Mouse (Mus musculus) hindbrain, embryonic 10.5 days (tissue): ENCODE measurements around the gene Inpp4a. TPM values are rescaled to one million over a fixed set of nuclear protein-coding genes. Genes with fewer than 3 reads are reported as not detected.

Experiments used
- DNase-seq: peaks from one replicate; pipeline ENCODE4 v3.0.0-alpha.2; 2017; ENCODE audit warnings: low spot score
- H3K27ac ChIP-seq: fragments of 300-500 bp; sonication (generic); 2 replicates; pipeline ENCODE4 v1.5.1; 2016; ENCODE audit warnings: mild to moderate bottlenecking, moderate library complexity
- H3K27me3 ChIP-seq: fragments of 300-500 bp; sonication (generic); 2 replicates; pipeline ENCODE4 v1.6.1; 2016; ENCODE audit warnings: mild to moderate bottlenecking; ENCODE audit not compliant: poor library complexity, insufficient read depth, severe bottlenecking
- H3K36me3 ChIP-seq: fragments of 300-500 bp; sonication (generic); 2 replicates; pipeline ENCODE4 v1.6.1; 2016; ENCODE audit warnings: mild to moderate bottlenecking, moderate library complexity
- H3K4me1 ChIP-seq: fragments of 300-500 bp; sonication (generic); replicated peaks from 2 replicates; pipeline ENCODE4 v1.6.1; 2016; ENCODE audit warnings: mild to moderate bottlenecking
- H3K4me3 ChIP-seq: fragments of 300-500 bp; sonication (generic); 2 replicates; pipeline ENCODE4 v1.5.1; 2016; ENCODE audit warnings: mild to moderate bottlenecking, moderate library complexity
- H3K9me3 ChIP-seq: fragments of 300-500 bp; sonication (generic); 2 replicates; pipeline ENCODE4 v1.6.1; 2016; ENCODE audit warnings: mild to moderate bottlenecking, moderate library complexity
- WGBS: fragments of 180-500 bp; shearing (Covaris S2); methylation state at CpG from one replicate; pipeline ENCODE4 v1.1.7; 2016; 5-methylcytosine and 5-hydroxymethylcytosine counted together
- polyA plus RNA-seq: library from polyadenylated mRNA; unstranded; fragments of >200 nt; fragmentation: Nextera tagmentation; extraction: Ambion mirVana; gene quantifications from 2 replicates; pipeline ENCODE4 v1.2.1, GENCODE M21; 2016

Inpp4a gene
- polyA plus RNA-seq, 1 experiment from 2014 or later, result 21.8 TPM

- no peaks in the 10 kb centered on the region for H3K27me3 ChIP-seq
- peaks cover 5% of the 10 kb centered on the region for H3K9me3 ChIP-seq
- no peak overlapping the region for H3K4me3 ChIP-seq
- no peaks in the 10 kb centered on the region for H3K36me3 ChIP-seq
- H3K4me1 ChIP-seq, result no peaks in the 10 kb centered on the region
- no peak overlapping the region for H3K27ac ChIP-seq
- no peak for DNase-seq
- whole genome bisulfite sequencing, result 90% methylated on average over 4 of the region's 4 CpGs
These were observed 30.2 kb downstream of the Inpp4a start for GRCm38 (mm10) chr1:37329831-37330230.

GRCm38 (mm10) chr1:37332756-37333155 lies 33.1 kb downstream of the Inpp4a start:
- 84% methylated on average over 3 of the region's 3 CpGs for WGBS
- no peaks in the 10 kb centered on the region for H3K36me3 ChIP-seq
- H3K27ac ChIP-seq, result no peak overlapping the region
- peaks cover 13% of the 10 kb centered on the region; the same call in 1 of the 2 replicates for H3K4me1 ChIP-seq
- no peak overlapping the region for H3K4me3 ChIP-seq
- no peak for DNase-seq
- H3K27me3 ChIP-seq, result no peaks in the 10 kb centered on the region
- peaks cover 5% of the 10 kb centered on the region for H3K9me3 ChIP-seq

- Histone ChIP-seq H3K27me3 (no peaks in the 10 kb centered on the region), H3K4me1 (peaks cover 13% of the 10 kb centered on the region; the same call in 1 of the 2 replicates), H3K36me3 (no peaks in the 10 kb centered on the region), H3K27ac (no peak overlapping the region), H3K9me3 (peaks cover 4% of the 10 kb centered on the region), H3K4me3 (no peak overlapping the region)
- 85% methylated on average over 4 of the region's 4 CpGs for WGBS
- no peak for DNase-seq
These were observed 34.2 kb downstream of the Inpp4a start for GRCm38 (mm10) chr1:37333741-37334440.

DNA sequence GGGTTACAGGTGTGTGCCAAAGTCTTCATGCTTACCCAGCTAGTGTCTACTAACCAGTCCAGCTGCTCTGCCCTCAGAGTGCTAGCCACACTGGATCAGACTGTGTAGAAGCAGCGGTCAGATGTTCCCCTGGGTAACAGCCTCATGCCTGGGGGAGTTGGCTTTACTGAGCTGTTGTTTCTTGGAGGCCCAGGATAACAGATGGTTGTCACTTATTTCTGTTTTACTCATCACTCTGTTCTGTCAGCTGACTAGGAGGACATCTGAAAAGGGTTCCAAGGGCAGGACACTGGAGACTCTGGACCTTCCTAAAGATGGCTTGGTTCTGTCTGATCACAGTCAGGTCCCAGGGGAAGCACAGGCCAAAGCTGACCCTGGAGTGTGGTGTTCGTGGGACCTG lies 36.4 kb downstream of the Inpp4a start:
- Histone ChIP-seq H3K36me3 (no peaks in the 10 kb centered on the region), H3K27ac (no peak overlapping the region), H3K4me3 (no peak overlapping the region), H3K4me1 (peaks cover 13% of the 10 kb centered on the region; the same call in 1 of the 2 replicates), H3K27me3 (no peaks in the 10 kb centered on the region), H3K9me3 (no peaks in the 10 kb centered on the region)
- WGBS, result 70% methylated on average over 2 of the region's 2 CpGs
- no peak for DNase-seq

DNA sequence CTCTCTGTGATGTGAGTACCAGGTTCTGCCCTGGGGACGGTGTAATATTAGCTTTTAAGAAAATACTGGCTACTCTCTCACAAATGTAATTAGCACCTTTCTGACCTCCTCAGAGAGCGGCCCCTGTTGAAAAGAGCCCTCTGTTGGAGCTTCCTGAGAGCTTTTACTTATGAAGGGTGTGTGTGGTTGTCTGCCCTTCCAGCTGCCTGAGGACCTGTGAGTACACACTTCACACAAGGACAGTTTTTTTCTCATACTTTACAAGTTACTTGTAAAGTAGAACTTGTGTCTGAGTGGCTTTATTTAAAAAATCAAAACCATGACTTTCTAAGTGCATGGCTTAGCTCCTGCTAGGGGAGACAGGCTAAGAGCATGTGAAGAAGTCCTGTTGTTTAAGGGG lies 37.1 kb downstream of the Inpp4a start:
- WGBS, result 44% methylated on average over 2 of the region's 2 CpGs
- no peaks in the 10 kb centered on the region for H3K36me3 ChIP-seq
- H3K9me3 ChIP-seq, result no peaks in the 10 kb centered on the region
- no peaks in the 10 kb centered on the region for H3K27me3 ChIP-seq
- H3K27ac ChIP-seq, result no peak overlapping the region
- no peak overlapping the region for H3K4me3 ChIP-seq
- peaks cover 14% of the 10 kb centered on the region; the same call in 1 of the 2 replicates for H3K4me1 ChIP-seq
- no peak for DNase-seq

DNA sequence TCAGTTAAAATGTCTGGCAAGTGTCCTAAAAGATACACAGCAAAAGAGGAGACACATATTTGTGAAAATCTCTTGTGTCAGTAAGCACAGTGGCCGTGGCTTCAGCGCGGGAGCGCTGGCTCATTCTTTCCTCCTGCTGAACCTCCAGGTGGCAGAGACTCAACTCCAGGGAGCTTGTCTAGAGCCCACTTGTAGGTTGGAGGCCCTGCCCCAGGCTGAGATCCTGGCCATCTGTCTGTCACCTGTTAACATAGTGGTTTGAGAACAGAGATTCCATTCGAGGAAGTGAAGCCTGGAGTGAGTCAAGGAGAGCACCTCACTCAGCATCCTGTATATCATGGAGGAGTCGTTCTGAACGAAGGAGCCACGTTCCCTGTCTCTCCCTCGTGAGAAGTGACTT lies 37.6 kb downstream of the Inpp4a start:
- H3K27me3 ChIP-seq, result no peaks in the 10 kb centered on the region
- DNase-seq, result no peak
- peaks cover 17% of the 10 kb centered on the region; the same call in 1 of the 2 replicates for H3K4me1 ChIP-seq
- H3K4me3 ChIP-seq, result no peak overlapping the region
- H3K27ac ChIP-seq, result no peak overlapping the region
- H3K9me3 ChIP-seq, result no peaks in the 10 kb centered on the region
- 77% methylated on average over 9 of the region's 9 CpGs for WGBS
- H3K36me3 ChIP-seq, result no peaks in the 10 kb centered on the region

DNA sequence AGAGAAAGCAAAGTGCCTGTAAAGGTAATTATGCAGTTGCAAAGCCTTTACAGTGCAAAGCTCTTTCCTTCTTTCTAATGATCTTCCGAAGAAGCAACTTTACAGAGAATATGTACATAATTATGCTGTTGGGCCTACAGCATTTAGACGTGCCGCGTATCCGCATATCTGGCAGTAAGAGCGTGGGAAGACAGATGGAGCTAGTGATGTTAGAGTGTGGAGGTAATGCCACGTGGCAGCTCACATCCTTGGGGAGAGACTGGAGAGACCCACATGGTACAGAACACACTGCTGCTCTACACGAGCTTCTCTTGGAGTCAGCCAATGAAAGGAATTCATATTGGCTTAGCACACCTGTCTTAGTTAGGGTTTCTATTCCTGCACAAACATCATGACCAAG lies 39.5 kb downstream of the Inpp4a start:
- DNase-seq, result no peak
- no peaks in the 10 kb centered on the region for H3K36me3 ChIP-seq
- H3K9me3 ChIP-seq, result no peaks in the 10 kb centered on the region
- no peak overlapping the region for H3K4me3 ChIP-seq
- H3K27me3 ChIP-seq, result no peaks in the 10 kb centered on the region
- peaks cover 17% of the 10 kb centered on the region; the same call in 1 of the 2 replicates for H3K4me1 ChIP-seq
- 93% methylated on average over 8 of the region's 8 CpGs for WGBS
- no peak overlapping the region for H3K27ac ChIP-seq

- H3K27ac ChIP-seq, result no peak overlapping the region
- H3K36me3 ChIP-seq, result no peaks in the 10 kb centered on the region
- no peaks in the 10 kb centered on the region for H3K9me3 ChIP-seq
- no peak overlapping the region for H3K4me3 ChIP-seq
- no peak for DNase-seq
- no peaks in the 10 kb centered on the region for H3K27me3 ChIP-seq
- WGBS, result 75% methylated on average over 5 of the region's 5 CpGs
- H3K4me1 ChIP-seq, result 0 out of 2 replicates have a peak, but pooled peaks cover 8% of the 10 kb centered on the region
These were observed 41.7 kb downstream of the Inpp4a start for GRCm38 (mm10) chr1:37341347-37341746.

DNA sequence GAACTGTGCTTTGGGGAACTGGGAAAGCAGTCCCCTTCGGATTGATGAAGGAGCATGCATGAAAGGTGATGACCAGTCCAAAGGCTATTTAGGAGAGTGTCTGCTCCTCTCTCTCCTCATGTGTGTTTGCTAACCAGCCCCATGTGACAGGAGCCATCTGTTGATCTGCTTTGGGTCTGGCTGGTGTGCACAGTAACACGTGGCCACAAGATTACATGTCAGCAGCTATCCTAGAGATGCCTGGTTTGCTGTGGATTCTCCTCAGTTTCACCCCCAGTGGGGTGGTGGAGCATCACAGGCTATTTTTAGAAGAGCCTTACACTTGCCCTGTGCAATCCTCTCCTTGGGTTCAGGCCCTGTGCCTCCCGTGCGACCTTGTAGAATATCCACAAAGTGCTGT lies 42.2 kb downstream of the Inpp4a start:
- no peak for DNase-seq
- Histone ChIP-seq H3K9me3 (no peaks in the 10 kb centered on the region), H3K4me1 (0 out of 2 replicates have a peak, but pooled peaks cover 3% of the 10 kb centered on the region), H3K36me3 (no peaks in the 10 kb centered on the region), H3K27me3 (no peaks in the 10 kb centered on the region), H3K27ac (no peak overlapping the region), H3K4me3 (no peak overlapping the region)
- WGBS, result 90% methylated on average over 4 of the region's 4 CpGs

GRCm38 (mm10) chr1:37342524-37342923 lies 42.9 kb downstream of the Inpp4a start:
- Histone ChIP-seq H3K27me3 (no peaks in the 10 kb centered on the region), H3K4me1 (0 out of 2 replicates have a peak, but pooled peaks cover 3% of the 10 kb centered on the region), H3K9me3 (no peaks in the 10 kb centered on the region), H3K27ac (no peak overlapping the region), H3K4me3 (no peak overlapping the region), H3K36me3 (no peaks in the 10 kb centered on the region)
- no peak for DNase-seq
- WGBS, result 93% methylated on average over 8 of the region's 8 CpGs

- H3K9me3 ChIP-seq, result no peaks in the 10 kb centered on the region
- H3K36me3 ChIP-seq, result no peaks in the 10 kb centered on the region
- 89% methylated on average over 3 of the region's 3 CpGs for WGBS
- no peaks in the 10 kb centered on the region for H3K27me3 ChIP-seq
- H3K4me1 ChIP-seq, result 0 out of 2 replicates have a peak, but pooled peaks cover 3% of the 10 kb centered on the region
- H3K27ac ChIP-seq, result no peak overlapping the region
- DNase-seq, result no peak
- no peak overlapping the region for H3K4me3 ChIP-seq
These were observed 43.6 kb downstream of the Inpp4a start for GRCm38 (mm10) chr1:37343265-37343664.

GRCm38 (mm10) chr1:37344223-37344916 lies 44.7 kb downstream of the Inpp4a start:
- Histone ChIP-seq H3K9me3 (no peaks in the 10 kb centered on the region), H3K27me3 (no peaks in the 10 kb centered on the region), H3K4me3 (no peak overlapping the region), H3K36me3 (no peaks in the 10 kb centered on the region), H3K4me1 (0 out of 2 replicates have a peak, but pooled peaks cover 3% of the 10 kb centered on the region), H3K27ac (no peak overlapping the region)
- DNase-seq, result no peak
- WGBS, result 85% methylated on average over 6 of the region's 6 CpGs

DNA sequence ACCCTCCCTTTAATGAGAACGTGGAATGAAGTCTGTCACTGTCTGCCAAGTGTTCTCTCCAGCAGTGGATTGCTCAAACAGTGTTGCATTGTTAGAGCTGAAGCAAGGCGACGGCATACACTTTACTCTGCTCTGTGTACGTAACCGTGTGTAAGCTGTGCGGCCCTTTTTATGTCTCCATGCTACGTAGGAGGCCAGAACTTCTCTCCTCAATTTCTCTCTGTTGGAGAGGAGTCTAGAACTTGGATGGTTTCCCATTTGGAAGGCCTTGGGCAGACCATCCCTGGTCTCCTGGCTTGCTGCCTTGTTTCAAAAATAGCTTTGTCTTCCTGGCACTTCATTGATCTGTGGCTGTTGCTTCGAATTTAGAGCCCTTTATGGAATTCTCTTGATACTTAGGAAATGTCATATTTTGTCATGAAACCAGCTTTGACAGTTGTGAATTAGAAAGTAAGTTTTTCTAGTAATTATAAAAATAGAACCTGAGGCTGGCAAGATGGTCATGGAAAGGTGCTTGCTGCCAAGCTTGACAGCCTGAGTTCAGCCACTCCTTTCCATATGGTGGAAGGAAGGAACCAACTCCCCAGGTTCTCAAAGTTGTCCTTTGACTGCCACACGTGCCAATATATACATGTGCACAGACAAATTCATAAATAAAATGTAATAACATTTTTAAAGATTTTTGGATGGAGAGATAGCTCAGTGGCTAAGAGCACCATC lies 47.9 kb downstream of the Inpp4a start:
- Histone ChIP-seq H3K9me3 (no peaks in the 10 kb centered on the region), H3K27me3 (no peaks in the 10 kb centered on the region), H3K36me3 (no peaks in the 10 kb centered on the region), H3K4me3 (no peak overlapping the region), H3K4me1 (peaks cover 17% of the 10 kb centered on the region), H3K27ac (no peak overlapping the region)
- DNase-seq, result no peak
- 81% methylated on average over 9 of the region's 9 CpGs for WGBS
